Comparison of ENCODE assay signal across 27 mouse cellular contexts in the genomic region with DNA sequence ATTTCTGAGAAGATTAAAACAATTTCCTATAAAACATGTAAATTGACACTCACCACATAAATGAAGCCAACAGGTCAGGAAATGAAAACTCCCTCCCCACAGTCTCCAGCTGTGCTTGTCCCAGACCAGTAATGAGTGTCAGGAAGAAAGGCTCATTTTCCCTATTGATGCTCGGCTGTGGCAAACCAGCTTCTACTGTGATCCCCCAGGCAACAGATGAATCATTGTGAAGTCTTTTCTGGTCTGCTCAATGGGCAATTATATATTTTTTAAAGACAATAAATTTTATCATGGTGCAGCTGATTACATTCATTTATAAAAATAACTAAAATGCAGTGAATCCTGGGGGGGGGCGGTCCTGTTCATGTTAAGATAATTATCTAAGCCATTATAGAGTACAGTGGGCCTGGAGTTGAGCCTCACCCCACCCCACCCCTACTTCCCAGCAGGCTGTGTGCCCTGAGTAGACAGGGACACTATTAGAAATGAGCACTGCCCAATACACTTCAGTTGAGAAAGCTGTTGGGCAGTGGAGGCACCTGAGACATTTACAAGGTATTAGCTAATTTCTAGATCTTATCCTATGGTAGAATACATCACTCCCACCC. TPM values are rescaled to one million over a fixed set of nuclear protein-coding genes. Genes with fewer than 3 reads are reported as not detected.
A peak's percentile ranks its signal among the peaks of the same experiment; 100 is the strongest.
DNase-seq lines count a peak whose midpoint lies in the region; ATAC-seq and TF ChIP-seq lines count a peak whose summit lies in the region.
"Had no signal": no experiment of that assay in that cellular context is flagged by ENCODE, and none has a peak within 500 bp of the region (broad histone marks: within the 10 kb centered on the region; RNA-seq: fewer than 3 reads in every experiment).

No protein-coding gene starts in this region.

- no peak overlapping the region for H3K4me3 ChIP-seq in kidney, postnatal 0 days (replicated peaks; ENCODE audit: low read depth, low read length)
- no peak overlapping the region for H3K4me3 ChIP-seq in forebrain, embryonic 16.5 days (replicated peaks; ENCODE audit: low read length)
- H3K4me3 ChIP-seq: heart, adult 2 months; hindbrain, embryonic 12.5 days; limb, embryonic 12.5 days; liver, embryonic 12.5 days; midbrain, embryonic 12.5 days; neural tube, embryonic 15.5 days had no signal

- peak; percentile 34 for DNase-seq in embryo, embryonic 10 days (ENCODE audit: low spot score)
- no peak for DNase-seq in embryo, embryonic 9.5 days (ENCODE audit: extremely low spot score)
- peak; percentile 46 for DNase-seq in kidney, postnatal 0 days (ENCODE audit: low spot score)
- no peak for DNase-seq in kidney, postnatal 4 days
- DNase-seq in layer of hippocampus, postnatal 25 days (ENCODE audit: extremely low spot score in 1 of 2, low spot score in 1 of 2): no peak
- no peak for DNase-seq in adrenal gland, postnatal 25 days
- DNase-seq: adrenal gland, postnatal 14 days; cerebellum, adult 18-20 months; cerebellum, postnatal 14 days; gastrocnemius, postnatal 25 days; heart, adult 2 months; lung, adult 18-20 months; lung, postnatal 10 days had no signal

- no peak overlapping the region for H3K4me2 ChIP-seq in kidney, postnatal 0 days (ENCODE audit: low read length)
- H3K4me2 ChIP-seq in forebrain, embryonic 16.5 days (ENCODE audit: low read length): no peak overlapping the region
- H3K4me2 ChIP-seq: hindbrain, embryonic 12.5 days; limb, embryonic 12.5 days; liver, embryonic 12.5 days; midbrain, embryonic 12.5 days; neural tube, embryonic 15.5 days had no signal

- H3K4me1 ChIP-seq in kidney, postnatal 0 days (replicated peaks; ENCODE audit: insufficient read depth, low read length): no peaks in the 10 kb centered on the region
- no peaks in the 10 kb centered on the region for H3K4me1 ChIP-seq in forebrain, embryonic 16.5 days (replicated peaks; ENCODE audit: control insufficient read depth, insufficient read depth, low read length)
- H3K4me1 ChIP-seq: liver, embryonic 12.5 days; midbrain, embryonic 12.5 days; neural tube, embryonic 15.5 days had no signal

- 44% methylated on average over 2 of the region's 2 CpGs for WGBS in kidney, postnatal 0 days
- WGBS in forebrain, embryonic 16.5 days: 22% methylated on average over 2 of the region's 2 CpGs

- H3K9me3 ChIP-seq in kidney, postnatal 0 days (replicated peaks; ENCODE audit: low read length): no peaks in the 10 kb centered on the region
- no peaks in the 10 kb centered on the region for H3K9me3 ChIP-seq in forebrain, embryonic 16.5 days (ENCODE audit: control insufficient read depth, low read length)
- H3K9me3 ChIP-seq: hindbrain, embryonic 12.5 days; limb, embryonic 12.5 days; liver, embryonic 12.5 days; midbrain, embryonic 12.5 days; neural tube, embryonic 15.5 days had no signal

- no peak for ATAC-seq in kidney, postnatal 0 days (replicated peaks; ENCODE audit: low FRiP score, low read depth)
- peak; percentile 66 for ATAC-seq in forebrain, embryonic 16.5 days
- ATAC-seq in frontal cortex, adult (ENCODE audit: low TSS enrichment): no peak
- ATAC-seq: intestine, postnatal 0 days; liver, embryonic 12.5 days had no signal

- H3K27me3 ChIP-seq in kidney, postnatal 0 days (ENCODE audit: insufficient read depth, low read length): no peaks in the 10 kb centered on the region
- no peaks in the 10 kb centered on the region for H3K27me3 ChIP-seq in forebrain, embryonic 16.5 days (replicated peaks; ENCODE audit: control insufficient read depth, insufficient read depth, low read length)
- H3K27me3 ChIP-seq: hindbrain, embryonic 12.5 days; limb, embryonic 12.5 days; liver, embryonic 12.5 days; midbrain, embryonic 12.5 days; neural tube, embryonic 15.5 days had no signal

- no peak for TF ChIP-seq CTCF in kidney, postnatal 0 days (IDR thresholded peaks at IDR 0.05; ENCODE audit: low read depth)

- no peaks in the 10 kb centered on the region for H3K36me3 ChIP-seq in kidney, postnatal 0 days (ENCODE audit: insufficient read depth, low read length)
- no peaks in the 10 kb centered on the region for H3K36me3 ChIP-seq in forebrain, embryonic 16.5 days (ENCODE audit: control insufficient read depth, insufficient read depth)
- H3K36me3 ChIP-seq: hindbrain, embryonic 12.5 days; limb, embryonic 12.5 days; liver, embryonic 12.5 days; midbrain, embryonic 12.5 days; neural tube, embryonic 15.5 days had no signal

- H3K27ac ChIP-seq in kidney, postnatal 0 days: no peak overlapping the region
- H3K27ac ChIP-seq in forebrain, embryonic 16.5 days (ENCODE audit: low read length): no peak overlapping the region
- H3K27ac ChIP-seq: heart, adult 2 months; hindbrain, embryonic 12.5 days; limb, embryonic 12.5 days; liver, embryonic 12.5 days; midbrain, embryonic 12.5 days; neural tube, embryonic 15.5 days; stomach, postnatal 0 days had no signal

- H3K9ac ChIP-seq in kidney, postnatal 0 days (ENCODE audit: low read depth, low read length): no peak overlapping the region
- no peak overlapping the region for H3K9ac ChIP-seq in forebrain, embryonic 16.5 days (replicated peaks; ENCODE audit: low read depth, low read length)
- H3K9ac ChIP-seq: hindbrain, embryonic 12.5 days; limb, embryonic 12.5 days; liver, embryonic 12.5 days; midbrain, embryonic 12.5 days; neural tube, embryonic 15.5 days had no signal

RNA-seq across cellular contexts. Expression of a gene that starts 22.6 kb away (rescaled TPM):
- polyA plus RNA-seq in kidney, postnatal 0 days (2015; fragmentation: Nextera tagmentation; extraction: Ambion mirVana): 4.6 and 5.4 TPM in 2 replicates
- 0.11 and 0.34 TPM in 2 replicates for polyA plus RNA-seq in forebrain, embryonic 16.5 days (2015; fragmentation: Nextera tagmentation; extraction: Ambion mirVana)
- 1 to 10 TPM in 1 of 2 experiments, under 1 TPM in 1; 0.81 to 1.4 TPM for total RNA-seq in layer of hippocampus, postnatal 25 days (2021)
- total RNA-seq in adrenal gland, postnatal 25 days (2021): 4.7 and 5.4 TPM in 2 replicates
- polyA plus RNA-seq: heart, embryonic 14.5 days; intestine, postnatal 0 days; small intestine, adult 2 months; stomach, postnatal 0 days had no signal

RNA-seq across cellular contexts. Expression of a gene that starts 40.9 kb away (rescaled TPM):
- not detected in 2 replicates for polyA plus RNA-seq in kidney, postnatal 0 days (2015; fragmentation: Nextera tagmentation; extraction: Ambion mirVana)
- polyA plus RNA-seq in forebrain, embryonic 16.5 days (2015; fragmentation: Nextera tagmentation; extraction: Ambion mirVana): 0.92 and 2.1 TPM in 2 replicates
- total RNA-seq in layer of hippocampus, postnatal 25 days (2021): under 1 TPM in 1 of 2 experiments, not detected in 1; 0.19 TPM
- not detected in 2 replicates for total RNA-seq in adrenal gland, postnatal 25 days (2021)
- total RNA-seq: adrenal gland, postnatal 14 days; gastrocnemius, postnatal 25 days; heart, adult 2 months; heart, postnatal 25 days had no signal
- polyA plus RNA-seq: heart, adult 2 months; heart, embryonic 14.5 days; hindbrain, embryonic 12.5 days; intestine, postnatal 0 days; kidney, embryonic 14.5 days; limb, embryonic 12.5 days; liver, embryonic 12.5 days; midbrain, embryonic 12.5 days; small intestine, adult 2 months; stomach, postnatal 0 days; thymus, postnatal 0 days had no signal

Comparison
In these comparisons a context has a peak if more than half of its experiments do, and no peak if none do; other contexts are left out.
1. DNase-seq: peak in embryo, embryonic 10 days (single experiment) and kidney, postnatal 0 days (single experiment); none in embryo, embryonic 9.5 days (single experiment), kidney, postnatal 4 days (0 of 2), layer of hippocampus, postnatal 25 days (0 of 2) and adrenal gland, postnatal 25 days (single experiment).